In the genomic region with DNA sequence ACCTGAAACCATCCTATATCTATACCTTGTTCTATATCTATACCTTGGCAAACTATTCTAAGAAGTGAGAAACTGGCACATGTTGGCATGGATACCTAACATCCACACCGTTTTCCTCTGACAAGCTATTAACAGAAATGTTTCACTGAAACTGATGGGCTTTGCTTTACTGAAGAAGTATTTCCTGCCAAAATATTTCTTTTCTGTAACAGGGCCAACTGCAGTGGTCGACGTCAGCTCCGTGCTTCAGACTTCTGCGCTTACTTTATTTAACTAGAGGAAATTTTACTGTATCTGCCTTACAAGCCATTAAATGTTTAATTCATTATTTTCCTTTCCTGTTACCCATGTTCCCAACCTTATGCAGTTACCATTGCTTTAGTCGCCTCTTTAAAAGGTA, we compare ENCODE assay signal across 19 mouse cellular contexts.
DNase-seq lines count a peak whose midpoint lies in the region; ATAC-seq and TF ChIP-seq lines count a peak whose summit lies in the region.
"Had no signal": no experiment of that assay in that cellular context is flagged by ENCODE, and none has a peak within 500 bp of the region (broad histone marks: within the 10 kb centered on the region; RNA-seq: fewer than 3 reads in every experiment).

No protein-coding gene starts in this region.

- no peak overlapping the region for H3K4me3 ChIP-seq in forebrain, embryonic 16.5 days (replicated peaks; ENCODE audit: low read length)
- no peak overlapping the region for H3K4me3 ChIP-seq in forebrain, embryonic 11.5 days (ENCODE audit: low read depth, low read length)
- H3K4me3 ChIP-seq in limb, embryonic 13.5 days = no peak overlapping the region
- no peak overlapping the region for H3K4me3 ChIP-seq in limb, embryonic 10.5 days
- no peak overlapping the region for H3K4me3 ChIP-seq in hindbrain, embryonic 10.5 days
- H3K4me3 ChIP-seq in stomach, postnatal 0 days (ENCODE audit: low read depth, low read length) = no peak overlapping the region
- H3K4me3 ChIP-seq: embryonic facial prominence, embryonic 15.5 days; erythroblast, embryonic 14.5 days; gastrocnemius, adult 2 months; heart, embryonic 12.5 days; hindbrain, embryonic 15.5 days had no signal

- no peak overlapping the region for H3K4me2 ChIP-seq in forebrain, embryonic 16.5 days (ENCODE audit: low read length)
- no peak overlapping the region for H3K4me2 ChIP-seq in forebrain, embryonic 11.5 days (ENCODE audit: low read depth, low read length, severe bottlenecking)
- no peak overlapping the region for H3K4me2 ChIP-seq in limb, embryonic 13.5 days (replicated peaks)
- no peak overlapping the region for H3K4me2 ChIP-seq in stomach, postnatal 0 days (replicated peaks; ENCODE audit: low read depth)
- H3K4me2 ChIP-seq: embryonic facial prominence, embryonic 15.5 days; heart, embryonic 12.5 days; hindbrain, embryonic 15.5 days had no signal

- H3K27me3 ChIP-seq in forebrain, embryonic 16.5 days (replicated peaks; ENCODE audit: control insufficient read depth, insufficient read depth, low read length) = no peaks in the 10 kb centered on the region
- no peaks in the 10 kb centered on the region for H3K27me3 ChIP-seq in forebrain, embryonic 11.5 days (ENCODE audit: control insufficient read depth, insufficient read depth, low read length)
- H3K27me3 ChIP-seq in limb, embryonic 13.5 days = no peaks in the 10 kb centered on the region
- no peaks in the 10 kb centered on the region for H3K27me3 ChIP-seq in limb, embryonic 10.5 days (ENCODE audit: low read depth, poor library complexity, severe bottlenecking)
- no peaks in the 10 kb centered on the region for H3K27me3 ChIP-seq in hindbrain, embryonic 10.5 days (ENCODE audit: insufficient read depth, poor library complexity, severe bottlenecking)
- no peaks in the 10 kb centered on the region for H3K27me3 ChIP-seq in stomach, postnatal 0 days (ENCODE audit: control insufficient read depth, insufficient read depth, low read length)
- H3K27me3 ChIP-seq: embryonic facial prominence, embryonic 15.5 days; heart, embryonic 12.5 days; hindbrain, embryonic 15.5 days had no signal

- TF ChIP-seq EP300 in stomach, postnatal 0 days (optimal IDR thresholded peaks at IDR 0.05) = no peak

- WGBS in forebrain, embryonic 16.5 days = 44% methylated on average over 6 of the region's 6 CpGs
- 85% methylated on average over 6 of the region's 6 CpGs for WGBS in forebrain, embryonic 11.5 days
- WGBS in limb, embryonic 13.5 days = 41% methylated on average over 6 of the region's 6 CpGs
- WGBS in limb, embryonic 10.5 days = 86% methylated on average over 6 of the region's 6 CpGs
- 85% methylated on average over 6 of the region's 6 CpGs for WGBS in hindbrain, embryonic 10.5 days
- WGBS in stomach, postnatal 0 days = 54% methylated on average over 6 of the region's 6 CpGs

- no peaks in the 10 kb centered on the region for H3K4me1 ChIP-seq in forebrain, embryonic 16.5 days (replicated peaks; ENCODE audit: control insufficient read depth, insufficient read depth, low read length)
- no peaks in the 10 kb centered on the region for H3K4me1 ChIP-seq in forebrain, embryonic 11.5 days (replicated peaks; ENCODE audit: control insufficient read depth, insufficient read depth, low read length)
- no peaks in the 10 kb centered on the region for H3K4me1 ChIP-seq in limb, embryonic 13.5 days
- no peaks in the 10 kb centered on the region for H3K4me1 ChIP-seq in limb, embryonic 10.5 days
- no peaks in the 10 kb centered on the region for H3K4me1 ChIP-seq in hindbrain, embryonic 10.5 days (replicated peaks)
- H3K4me1 ChIP-seq in stomach, postnatal 0 days (replicated peaks; ENCODE audit: control insufficient read depth, insufficient read depth) = no peaks in the 10 kb centered on the region
- H3K4me1 ChIP-seq: embryonic facial prominence, embryonic 15.5 days; heart, embryonic 12.5 days; hindbrain, embryonic 15.5 days had no signal

- DNase-seq in forebrain, embryonic 11.5 days (ENCODE audit: low spot score) = no peak
- no peak for DNase-seq in limb, embryonic 10.5 days (ENCODE audit: low spot score)
- peak; percentile 14 for DNase-seq in brain, embryonic 18.5 days (ENCODE audit: low read depth, low spot score)
- no peak for DNase-seq in hindbrain, embryonic 10.5 days (ENCODE audit: low spot score)
- DNase-seq in stomach, postnatal 0 days (ENCODE audit: low spot score) = no peak
- DNase-seq: adrenal gland, adult 2 months; adrenal gland, postnatal 25 days; cerebellum, adult 18-20 months; cerebellum, adult 9-11 months; cerebellum, postnatal 36 days; gastrocnemius, adult 2 months; gastrocnemius, postnatal 25 days had no signal

- peak; percentile 49 for ATAC-seq in forebrain, embryonic 16.5 days
- ATAC-seq in forebrain, embryonic 11.5 days (replicated peaks; ENCODE audit: low FRiP score) = no peak
- peak; percentile 49; the same call in 1 of the 2 replicates for ATAC-seq in limb, embryonic 13.5 days (ENCODE audit: low FRiP score, low read depth)
- ATAC-seq in stomach, postnatal 0 days (ENCODE audit: low FRiP score, low TSS enrichment) = no peak
- ATAC-seq: intestine, embryonic 16.5 days had no signal

- no peaks in the 10 kb centered on the region for H3K9me3 ChIP-seq in forebrain, embryonic 16.5 days (ENCODE audit: control insufficient read depth, low read length)
- no peaks in the 10 kb centered on the region for H3K9me3 ChIP-seq in forebrain, embryonic 11.5 days (ENCODE audit: control insufficient read depth, low read length)
- no peaks in the 10 kb centered on the region for H3K9me3 ChIP-seq in limb, embryonic 13.5 days
- no peaks in the 10 kb centered on the region for H3K9me3 ChIP-seq in limb, embryonic 10.5 days (replicated peaks)
- no peaks in the 10 kb centered on the region for H3K9me3 ChIP-seq in hindbrain, embryonic 10.5 days
- H3K9me3 ChIP-seq in stomach, postnatal 0 days (ENCODE audit: control insufficient read depth, low read length) = no peaks in the 10 kb centered on the region
- H3K9me3 ChIP-seq: embryonic facial prominence, embryonic 15.5 days; heart, embryonic 12.5 days; hindbrain, embryonic 15.5 days had no signal

- no peak overlapping the region for H3K27ac ChIP-seq in forebrain, embryonic 16.5 days (ENCODE audit: low read length)
- no peak overlapping the region for H3K27ac ChIP-seq in forebrain, embryonic 11.5 days (ENCODE audit: low read depth, low read length)
- no peak overlapping the region for H3K27ac ChIP-seq in limb, embryonic 13.5 days
- H3K27ac ChIP-seq in limb, embryonic 10.5 days = no peak overlapping the region
- H3K27ac ChIP-seq in hindbrain, embryonic 10.5 days = no peak overlapping the region
- no peak overlapping the region for H3K27ac ChIP-seq in stomach, postnatal 0 days (replicated peaks)
- H3K27ac ChIP-seq: embryonic facial prominence, embryonic 15.5 days; gastrocnemius, adult 2 months; hindbrain, embryonic 15.5 days had no signal

- TF ChIP-seq CTCF in stomach, postnatal 0 days (IDR thresholded peaks at IDR 0.05; ENCODE audit: low read depth) = no peak

- no peaks in the 10 kb centered on the region for H3K36me3 ChIP-seq in forebrain, embryonic 16.5 days (ENCODE audit: control insufficient read depth, insufficient read depth)
- H3K36me3 ChIP-seq in forebrain, embryonic 11.5 days (ENCODE audit: control insufficient read depth, insufficient read depth, low read length) = no peaks in the 10 kb centered on the region
- H3K36me3 ChIP-seq in limb, embryonic 13.5 days = no peaks in the 10 kb centered on the region
- H3K36me3 ChIP-seq in limb, embryonic 10.5 days = no peaks in the 10 kb centered on the region
- H3K36me3 ChIP-seq in hindbrain, embryonic 10.5 days = no peaks in the 10 kb centered on the region
- H3K36me3 ChIP-seq in stomach, postnatal 0 days (ENCODE audit: control insufficient read depth, insufficient read depth, low read length) = no peaks in the 10 kb centered on the region
- H3K36me3 ChIP-seq: embryonic facial prominence, embryonic 15.5 days; heart, embryonic 12.5 days; hindbrain, embryonic 15.5 days had no signal

- no peak overlapping the region for H3K9ac ChIP-seq in forebrain, embryonic 16.5 days (replicated peaks; ENCODE audit: low read depth, low read length)
- no peak overlapping the region for H3K9ac ChIP-seq in forebrain, embryonic 11.5 days (ENCODE audit: low read length)
- no peak overlapping the region for H3K9ac ChIP-seq in limb, embryonic 13.5 days
- no peak overlapping the region for H3K9ac ChIP-seq in stomach, postnatal 0 days (ENCODE audit: low read length)
- H3K9ac ChIP-seq: embryonic facial prominence, embryonic 15.5 days; heart, embryonic 12.5 days; hindbrain, embryonic 15.5 days had no signal

Comparison
In these comparisons a context has a peak if more than half of its experiments do, and no peak if none do; other contexts are left out.
1. ATAC-seq: peak in forebrain, embryonic 16.5 days (single experiment) and limb, embryonic 13.5 days (single experiment); none in forebrain, embryonic 11.5 days (single experiment) and stomach, postnatal 0 days (single experiment).